Mouse (Mus musculus): ENCODE results near the gene Tfip11. TPM values are rescaled to one million over a fixed set of nuclear protein-coding genes. Genes with fewer than 3 reads are reported as not detected.

Gene Tfip11
- polyA plus RNA-seq, 1 experiment from 2014 or later, result 40.2 TPM

GRCm38 (mm10) chr5:112327854-112328253, 1.7 kb downstream of the Tfip11 start:
- WGBS, result 94% methylated on average over 15 of the region's 15 CpGs

GRCm38 (mm10) chr5:112329805-112330564, 3.8 kb downstream of the Tfip11 start:
- no peak overlapping the region for H3K4me2 ChIP-seq (replicated peaks)
- no peak for ATAC-seq (ENCODE audit: low FRiP score, low read depth)
- no peak overlapping the region for H3K4me3 ChIP-seq
- H3K4me1 ChIP-seq, result peaks cover 23% of the 10 kb centered on the region
- H3K27ac ChIP-seq (replicated peaks), result no peak overlapping the region
- no peaks in the 10 kb centered on the region; the same call in 1 of the 2 replicates for H3K27me3 ChIP-seq
- H3K9me3 ChIP-seq, result no peaks in the 10 kb centered on the region
- H3K9ac ChIP-seq (replicated peaks), result no peak overlapping the region
- peaks cover 71% of the 10 kb centered on the region for H3K36me3 ChIP-seq
- 94% methylated on average over 14 of the region's 14 CpGs for WGBS

More at GRCm38 (mm10) chr5:112327854-112328253, 1.7 kb downstream of the Tfip11 start:
- H3K4me1 ChIP-seq, result peaks cover 28% of the 10 kb centered on the region
- no peaks in the 10 kb centered on the region for H3K9me3 ChIP-seq
- H3K27ac ChIP-seq (replicated peaks), result no peak overlapping the region
- no peak for ATAC-seq (ENCODE audit: low FRiP score, low read depth)
- no peak overlapping the region for H3K4me2 ChIP-seq (replicated peaks)
- H3K4me3 ChIP-seq, result no peak overlapping the region
- H3K36me3 ChIP-seq, result peaks cover 50% of the 10 kb centered on the region
- H3K9ac ChIP-seq (replicated peaks), result no peak overlapping the region
- H3K27me3 ChIP-seq, result no peaks in the 10 kb centered on the region; the same call in 1 of the 2 replicates

- no peaks in the 10 kb centered on the region for H3K4me1 ChIP-seq
- no peak overlapping the region for H3K4me3 ChIP-seq
- 13% methylated on average over 2 of the region's 2 CpGs for WGBS
- H3K9me3 ChIP-seq, result no peaks in the 10 kb centered on the region
- H3K27me3 ChIP-seq, result no peaks in the 10 kb centered on the region; the same call in 1 of the 2 replicates
- no peak overlapping the region for H3K4me2 ChIP-seq (replicated peaks)
- ATAC-seq (ENCODE audit: low FRiP score, low read depth), result no peak
- H3K36me3 ChIP-seq, result peaks cover 96% of the 10 kb centered on the region
- H3K9ac ChIP-seq (replicated peaks), result no peak overlapping the region
- H3K27ac ChIP-seq (replicated peaks), result no peak overlapping the region
These were observed 9.3 kb downstream of the Tfip11 start for GRCm38 (mm10) chr5:112335473-112335872.

GRCm38 (mm10) chr5:112337004-112337403, 10.8 kb downstream of the Tfip11 start:
- no peak for ATAC-seq (ENCODE audit: low FRiP score, low read depth)
- no peak overlapping the region for H3K9ac ChIP-seq (replicated peaks)
- H3K27ac ChIP-seq (replicated peaks), result no peak overlapping the region
- 95% methylated on average over 22 of the region's 22 CpGs for WGBS
- no peaks in the 10 kb centered on the region for H3K9me3 ChIP-seq
- H3K27me3 ChIP-seq, result no peaks in the 10 kb centered on the region
- peaks cover 12% of the 10 kb centered on the region for H3K4me1 ChIP-seq
- H3K4me3 ChIP-seq, result no peak overlapping the region
- H3K36me3 ChIP-seq, result peaks cover 81% of the 10 kb centered on the region
- H3K4me2 ChIP-seq (replicated peaks), result no peak overlapping the region

GRCm38 (mm10) chr5:112339215-112339614, 13.1 kb downstream of the Tfip11 start:
- H3K36me3 ChIP-seq, result peaks cover 59% of the 10 kb centered on the region
- no peak overlapping the region for H3K4me3 ChIP-seq
- ATAC-seq (ENCODE audit: low FRiP score, low read depth), result no peak
- H3K4me2 ChIP-seq (replicated peaks), result no peak overlapping the region
- no peak overlapping the region for H3K27ac ChIP-seq (replicated peaks)
- H3K9me3 ChIP-seq, result no peaks in the 10 kb centered on the region
- 68% methylated on average over 7 of the region's 7 CpGs for WGBS
- no peaks in the 10 kb centered on the region for H3K27me3 ChIP-seq
- peaks cover 26% of the 10 kb centered on the region for H3K4me1 ChIP-seq
- H3K9ac ChIP-seq (replicated peaks), result no peak overlapping the region

GRCm38 (mm10) chr5:112342463-112343204, 16.5 kb downstream of the Tfip11 start, which contains the start of the genes Srrd and Hps4:
Gene Srrd, minus strand, starts transcription at chr5:112343040.
Gene Hps4, plus strand, starts transcription at chr5:112343083.
- whole genome bisulfite sequencing, result 2% methylated on average over 64 of the region's 64 CpGs
- Histone ChIP-seq H3K9me3 (no peaks in the 10 kb centered on the region), H3K9ac (replicated peaks) (peak within 1 kb of the TSS; percentile 80), H3K4me2 (replicated peaks) (peak within 1 kb of the TSS; percentile 79), H3K36me3 (peaks cover 40% of the 10 kb centered on the region), H3K4me3 (peak within 1 kb of the TSS; percentile 68), H3K4me1 (peaks cover 40% of the 10 kb centered on the region), H3K27ac (replicated peaks) (peak within 1 kb of the TSS; percentile 40; the same call in 1 of the 2 replicates), H3K27me3 (no peaks in the 10 kb centered on the region)
- ATAC-seq (ENCODE audit: low FRiP score, low read depth), result peak; percentile 53

GRCm38 (mm10) chr5:112343205-112343595, 17.0 kb downstream of the Tfip11 start:
- H3K4me2 ChIP-seq (replicated peaks), result peak overlapping the region; percentile 79
- no peaks in the 10 kb centered on the region for H3K27me3 ChIP-seq
- H3K4me1 ChIP-seq, result peaks cover 40% of the 10 kb centered on the region
- H3K4me3 ChIP-seq, result peak overlapping the region; percentile 68
- H3K27ac ChIP-seq (replicated peaks), result peak overlapping the region; percentile 40; the same call in 1 of the 2 replicates
- under 1% methylated on average over 24 of the region's 24 CpGs for WGBS
- H3K9ac ChIP-seq (replicated peaks), result peak overlapping the region; percentile 80
- peak; percentile 72 for ATAC-seq (ENCODE audit: low FRiP score, low read depth)
- H3K9me3 ChIP-seq, result no peaks in the 10 kb centered on the region
- peaks cover 39% of the 10 kb centered on the region for H3K36me3 ChIP-seq

- Histone ChIP-seq H3K9ac (replicated peaks) (no peak overlapping the region), H3K4me3 (no peak overlapping the region), H3K4me1 (peaks cover 40% of the 10 kb centered on the region), H3K4me2 (replicated peaks) (no peak overlapping the region), H3K36me3 (peaks cover 39% of the 10 kb centered on the region), H3K27ac (replicated peaks) (no peak overlapping the region), H3K9me3 (no peaks in the 10 kb centered on the region), H3K27me3 (no peaks in the 10 kb centered on the region)
- 83% methylated on average over 6 of the region's 6 CpGs for WGBS
- no peak for ATAC-seq (ENCODE audit: low FRiP score, low read depth)
These were observed 18.2 kb downstream of the Tfip11 start for GRCm38 (mm10) chr5:112344092-112344960.

GRCm38 (mm10) chr5:112346211-112346965, 20.2 kb downstream of the Tfip11 start:
- 89% methylated on average over 16 of the region's 16 CpGs for WGBS
- H3K4me1 ChIP-seq, result peaks cover 35% of the 10 kb centered on the region
- H3K36me3 ChIP-seq, result peaks cover 47% of the 10 kb centered on the region
- no peaks in the 10 kb centered on the region for H3K9me3 ChIP-seq
- H3K4me3 ChIP-seq, result no peak overlapping the region
- no peak overlapping the region for H3K4me2 ChIP-seq (replicated peaks)
- 0 out of 2 replicates have a peak overlapping the region, but pooled peaks have one; percentile 7 for H3K9ac ChIP-seq (replicated peaks)
- H3K27me3 ChIP-seq, result no peaks in the 10 kb centered on the region
- ATAC-seq (ENCODE audit: low FRiP score, low read depth), result no peak
- no peak overlapping the region for H3K27ac ChIP-seq (replicated peaks)

- 95% methylated on average over 8 of the region's 8 CpGs for WGBS
- Histone ChIP-seq H3K9ac (replicated peaks) (no peak overlapping the region), H3K4me2 (replicated peaks) (no peak overlapping the region), H3K27me3 (no peaks in the 10 kb centered on the region), H3K27ac (replicated peaks) (no peak overlapping the region), H3K4me1 (peaks cover 14% of the 10 kb centered on the region; the same call in 1 of the 2 replicates), H3K9me3 (no peaks in the 10 kb centered on the region), H3K36me3 (peaks cover 63% of the 10 kb centered on the region), H3K4me3 (no peak overlapping the region)
- ATAC-seq (ENCODE audit: low FRiP score, low read depth), result no peak
These were observed 23.0 kb downstream of the Tfip11 start for GRCm38 (mm10) chr5:112349169-112349568.

GRCm38 (mm10) chr5:112355493-112355892, 29.3 kb downstream of the Tfip11 start:
- Histone ChIP-seq H3K27ac (replicated peaks) (no peak overlapping the region), H3K9me3 (no peaks in the 10 kb centered on the region), H3K4me1 (no peaks in the 10 kb centered on the region), H3K36me3 (peaks cover 69% of the 10 kb centered on the region), H3K27me3 (no peaks in the 10 kb centered on the region), H3K4me3 (no peak overlapping the region), H3K9ac (replicated peaks) (no peak overlapping the region), H3K4me2 (replicated peaks) (no peak overlapping the region)
- no peak for ATAC-seq (ENCODE audit: low FRiP score, low read depth)
- 90% methylated on average over 6 of the region's 6 CpGs for WGBS

Data from midbrain, embryonic 12.5 days (tissue).